Mouse (Mus musculus) lung, postnatal 10 days (tissue): ENCODE data around the gene Grin3b.

Experiments used
- DNase-seq: peaks from one replicate; pipeline ENCODE4 v3.0.0; 2021

Grin3b gene

GRCm38 (mm10) chr10:79936284-79936910 is 34.1 kb upstream of the Grin3b start:
- peak; percentile 62 for DNase-seq

- peak; percentile 94 for DNase-seq
Observed at GRCm38 (mm10) chr10:79936911-79937441, 33.5 kb upstream of the Grin3b start.

- no peak for DNase-seq
Observed at GRCm38 (mm10) chr10:79937775-79938526, 32.6 kb upstream of the Grin3b start.

GRCm38 (mm10) chr10:79940749-79941148 is 29.8 kb upstream of the Grin3b start:
- no peak for DNase-seq

- DNase-seq, result no peak
Observed at GRCm38 (mm10) chr10:79942988-79943387, 27.5 kb upstream of the Grin3b start.

GRCm38 (mm10) chr10:79943471-79943901 is 27.0 kb upstream of the Grin3b start:
- no peak for DNase-seq

- DNase-seq, result peak; percentile 55
Observed at GRCm38 (mm10) chr10:79945507-79946234, 24.8 kb upstream of the Grin3b start.

GRCm38 (mm10) chr10:79946752-79947322 is 23.7 kb upstream of the Grin3b start:
- DNase-seq, result no peak

- DNase-seq, result no peak
Observed at GRCm38 (mm10) chr10:79947502-79947901, 23.0 kb upstream of the Grin3b start.

GRCm38 (mm10) chr10:79949873-79950272 is 20.6 kb upstream of the Grin3b start:
- no peak for DNase-seq

- DNase-seq, result no peak
Observed at GRCm38 (mm10) chr10:79950661-79951060, 19.9 kb upstream of the Grin3b start.

- DNase-seq, result peak; percentile 71
Observed at GRCm38 (mm10) chr10:79953946-79954345, 16.6 kb upstream of the Grin3b start.

- DNase-seq, result no peak
Observed at GRCm38 (mm10) chr10:79955691-79956090, 14.8 kb upstream of the Grin3b start.

- no peak for DNase-seq
Observed at GRCm38 (mm10) chr10:79956643-79957154, 13.8 kb upstream of the Grin3b start.

GRCm38 (mm10) chr10:79958140-79958816 is 12.2 kb upstream of the Grin3b start:
- peak; percentile 93 for DNase-seq

GRCm38 (mm10) chr10:79959412-79959811 is 11.1 kb upstream of the Grin3b start:
- DNase-seq, result peak; percentile 69

- DNase-seq, result peak; percentile 99
Observed at GRCm38 (mm10) chr10:79959847-79960601, 10.5 kb upstream of the Grin3b start, which contains the start of gene Wdr18. Wdr18 (plus strand) TSS chr10:79960152.

- no peak for DNase-seq
Observed at GRCm38 (mm10) chr10:79960671-79961294, 9.7 kb upstream of the Grin3b start.

GRCm38 (mm10) chr10:79964727-79965126 is 5.8 kb upstream of the Grin3b start:
- no peak for DNase-seq

GRCm38 (mm10) chr10:79965325-79965724 is 5.2 kb upstream of the Grin3b start:
- DNase-seq, result no peak

GRCm38 (mm10) chr10:79966886-79967400 is 3.6 kb upstream of the Grin3b start:
- no peak for DNase-seq
